Mouse (Mus musculus) stomach, postnatal 0 days (tissue): ENCODE results near the gene Tcf7l1.

Experiments used
- CTCF ChIP-seq: IDR thresholded peaks from 2 replicates; pipeline ENCODE4 v1.5.1; 2016; ENCODE audit warnings: antibody characterized with exemption, low read depth, mild to moderate bottlenecking, moderate library complexity
- EP300 ChIP-seq: optimal IDR thresholded peaks from 2 replicates; pipeline ENCODE3; 2016; ENCODE audit warnings: antibody characterized with exemption

DNA sequence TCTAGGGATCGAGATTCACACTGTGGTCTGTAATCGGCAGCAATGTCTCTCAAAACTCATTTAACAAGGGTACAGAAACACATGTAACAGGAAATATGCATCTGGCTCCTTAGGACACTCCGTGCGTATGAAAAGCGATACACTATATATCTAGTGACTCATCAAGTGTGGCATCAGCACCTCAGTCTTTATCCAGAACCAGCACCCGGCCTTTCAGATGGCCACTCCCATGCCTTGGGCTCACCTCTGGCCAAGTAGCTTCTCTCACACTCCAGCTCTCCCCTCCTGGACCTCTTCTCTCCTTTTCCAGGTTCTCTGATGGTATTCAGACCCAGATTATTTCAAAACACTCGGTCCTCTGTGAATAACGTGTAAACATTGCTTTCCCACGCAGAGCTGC is 97.5 kb downstream of the Tcf7l1 start:
- no peak for TF ChIP-seq CTCF
- no peak for TF ChIP-seq EP300
